Mouse (Mus musculus) midbrain, postnatal 0 days (tissue): Measurements from ENCODE around the gene Slc38a1. TPM values are rescaled to one million over a fixed set of nuclear protein-coding genes. Genes with fewer than 3 reads are reported as not detected.

ENCODE experiments used
- ATAC-seq: fragments of 200-750 bp; cut with Nextera tagmentation; 2 replicates; pipeline ENCODE4 v1.8.0; 2017; ENCODE audit warnings: moderate number of reproducible peaks, mild to moderate bottlenecking, moderate TSS enrichment, moderate library complexity; ENCODE audit not compliant: low FRiP score
- DNase-seq: peaks from one replicate; pipeline ENCODE4 v3.0.0-alpha.2; 2015; ENCODE audit warnings: low spot score
- H3K27ac ChIP-seq: fragments of 300-500 bp; sonication (generic); 2 replicates; pipeline ENCODE4 v1.5.1; 2014; ENCODE audit warnings: low read depth, mild to moderate bottlenecking, low read length, mixed read lengths
- H3K27me3 ChIP-seq: fragments of 300-500 bp; sonication (generic); 2 replicates; pipeline ENCODE4 v1.6.1; 2014; ENCODE audit warnings: low read length, control low read depth, mixed read lengths; ENCODE audit not compliant: insufficient read depth
- H3K36me3 ChIP-seq: fragments of 300-500 bp; sonication (generic); 2 replicates; pipeline ENCODE4 v1.6.1; 2014; ENCODE audit warnings: low read length, control low read depth, mixed read lengths; ENCODE audit not compliant: insufficient read depth
- H3K4me1 ChIP-seq: fragments of 300-500 bp; sonication (generic); 2 replicates; pipeline ENCODE4 v1.6.1; 2014; ENCODE audit warnings: mild to moderate bottlenecking, control low read depth, antibody characterized with exemption, low read length, mixed read lengths; ENCODE audit not compliant: insufficient read depth
- H3K4me2 ChIP-seq: fragments of 300-500 bp; sonication (generic); 2 replicates; pipeline ENCODE4 v1.6.1; 2014; ENCODE audit warnings: low read depth, mild to moderate bottlenecking, low read length, mixed read lengths; ENCODE audit not compliant: poor library complexity, severe bottlenecking
- H3K4me3 ChIP-seq: fragments of 300-500 bp; sonication (generic); 2 replicates; pipeline ENCODE4 v1.5.1; 2014; ENCODE audit warnings: low read depth, mild to moderate bottlenecking, low read length, moderate library complexity
- H3K9ac ChIP-seq: fragments of 300-500 bp; sonication (generic); replicated peaks from 2 replicates; pipeline ENCODE4 v1.6.1; 2014; ENCODE audit warnings: mild to moderate bottlenecking, low read length, moderate library complexity, mixed read lengths; ENCODE audit not compliant: poor library complexity, severe bottlenecking
- H3K9me3 ChIP-seq: fragments of 300-500 bp; sonication (generic); 2 replicates; pipeline ENCODE4 v1.6.1; 2016; ENCODE audit warnings: low read length, control low read depth
- CTCF ChIP-seq: IDR thresholded peaks from 2 replicates; pipeline ENCODE4 v1.5.1; 2016; ENCODE audit warnings: antibody characterized with exemption, mild to moderate bottlenecking
- WGBS: fragments of 180-500 bp; shearing (Covaris S2); extraction: QIAGEN DNeasy Blood & Tissue Kit; methylation state at CpG from one replicate; pipeline ENCODE4 v1.1.7; 2014; 5-methylcytosine and 5-hydroxymethylcytosine counted together
- polyA plus RNA-seq: library from polyadenylated mRNA; unstranded; fragments of >200 nt; fragmentation: Nextera tagmentation; extraction: Ambion mirVana; gene quantifications from 2 replicates; pipeline ENCODE4 v1.2.1, GENCODE M21; 2015
- total RNA-seq: library from RNA; depleted of rRNA; stranded (reverse); fragments of >200 nt; gene quantifications from 2 replicates; pipeline ENCODE4 v1.2.3, GENCODE M21; 2014

Slc38a1 gene
- total and polyA plus RNA-seq, 2 experiments from 2014 or later: 75.2 to 91.2 TPM

DNA sequence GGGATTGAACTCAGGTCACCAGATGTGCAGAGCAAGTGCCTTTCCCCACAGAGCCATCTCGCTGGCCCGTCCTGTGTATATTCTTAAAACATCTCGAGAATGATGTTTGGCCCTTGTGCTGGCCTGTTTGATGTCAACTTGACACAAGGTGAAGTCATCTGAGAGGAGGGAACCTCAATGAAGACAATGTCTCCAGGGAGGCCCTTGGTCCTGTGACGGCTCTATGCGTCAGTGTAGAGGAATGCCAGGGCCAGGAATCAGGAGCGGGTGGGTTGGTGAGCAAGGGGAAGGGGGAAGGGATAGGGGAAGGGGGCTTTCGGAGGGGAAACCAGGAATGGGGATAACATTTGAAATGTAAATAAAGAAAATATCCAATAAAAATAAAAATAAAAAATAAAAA, 25.2 kb downstream of the Slc38a1 start:
- DNase-seq (no peak), ATAC-seq (no peak)
- no peak overlapping the region for H3K4me2 ChIP-seq
- no peak overlapping the region for H3K4me3 ChIP-seq
- WGBS: 95% methylated on average over 7 of the region's 7 CpGs
- peaks cover 37% of the 10 kb centered on the region for H3K36me3 ChIP-seq
- no peaks in the 10 kb centered on the region for H3K9me3 ChIP-seq
- no peak overlapping the region for H3K9ac ChIP-seq
- H3K4me1 ChIP-seq: no peaks in the 10 kb centered on the region
- TF ChIP-seq CTCF: no peak
- H3K27ac ChIP-seq: no peak overlapping the region
- no peaks in the 10 kb centered on the region for H3K27me3 ChIP-seq

DNA sequence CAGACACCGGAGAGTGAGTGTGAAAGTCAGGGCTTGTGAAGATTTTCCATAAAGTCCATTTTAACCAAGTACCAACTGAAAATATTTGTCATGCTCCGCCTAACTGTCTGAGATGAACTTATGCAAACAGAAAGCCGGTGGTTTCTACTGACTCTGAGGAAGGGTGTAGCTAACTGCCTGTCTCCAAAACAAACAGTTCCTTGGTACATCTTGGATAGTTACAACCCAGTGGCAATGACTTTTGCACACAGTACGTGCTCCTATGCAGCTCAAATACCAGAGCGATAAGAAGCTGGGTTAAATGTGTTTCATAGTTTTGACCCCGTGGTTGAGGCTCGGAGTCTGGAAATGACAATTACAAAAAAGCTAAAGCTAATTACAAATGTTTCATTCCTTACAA, 34.0 kb downstream of the Slc38a1 start:
- no peak for DNase-seq
- peaks cover 19% of the 10 kb centered on the region for H3K36me3 ChIP-seq
- H3K9me3 ChIP-seq: no peaks in the 10 kb centered on the region
- H3K27ac ChIP-seq: no peak overlapping the region
- H3K4me1 ChIP-seq: no peaks in the 10 kb centered on the region
- 84% methylated on average over 7 of the region's 7 CpGs for WGBS
- TF ChIP-seq CTCF: no peak
- no peaks in the 10 kb centered on the region for H3K27me3 ChIP-seq
- no peak overlapping the region for H3K9ac ChIP-seq
- ATAC-seq: no peak
- H3K4me2 ChIP-seq: no peak overlapping the region
- H3K4me3 ChIP-seq: no peak overlapping the region

DNA sequence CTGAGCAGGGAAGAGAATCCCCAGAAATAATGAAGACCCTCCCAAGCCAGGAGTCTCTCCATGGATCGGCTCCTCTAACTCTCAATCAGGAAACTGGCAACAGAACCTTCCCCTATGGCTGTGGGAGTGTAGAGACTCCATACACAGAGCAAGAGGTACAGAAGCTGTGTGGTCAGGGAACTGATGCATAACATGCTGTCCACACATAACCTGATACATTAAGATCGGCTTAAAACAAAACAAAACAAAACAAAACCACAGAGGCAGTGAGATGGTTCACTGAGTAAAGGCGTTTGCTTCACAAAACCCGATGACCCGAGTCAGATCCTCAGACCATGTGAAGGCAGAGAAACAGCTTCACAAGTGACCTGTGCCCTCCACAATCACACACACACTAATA, 35.3 kb downstream of the Slc38a1 start:
- 85% methylated on average over 5 of the region's 5 CpGs for WGBS
- Histone ChIP-seq H3K9ac (no peak overlapping the region), H3K4me2 (no peak overlapping the region), H3K36me3 (peaks cover 17% of the 10 kb centered on the region; the same call in 1 of the 2 replicates), H3K4me3 (no peak overlapping the region), H3K27ac (no peak overlapping the region), H3K9me3 (no peaks in the 10 kb centered on the region), H3K4me1 (no peaks in the 10 kb centered on the region), H3K27me3 (no peaks in the 10 kb centered on the region)
- DNase-seq (no peak), ATAC-seq (no peak)
- no peak for TF ChIP-seq CTCF

DNA sequence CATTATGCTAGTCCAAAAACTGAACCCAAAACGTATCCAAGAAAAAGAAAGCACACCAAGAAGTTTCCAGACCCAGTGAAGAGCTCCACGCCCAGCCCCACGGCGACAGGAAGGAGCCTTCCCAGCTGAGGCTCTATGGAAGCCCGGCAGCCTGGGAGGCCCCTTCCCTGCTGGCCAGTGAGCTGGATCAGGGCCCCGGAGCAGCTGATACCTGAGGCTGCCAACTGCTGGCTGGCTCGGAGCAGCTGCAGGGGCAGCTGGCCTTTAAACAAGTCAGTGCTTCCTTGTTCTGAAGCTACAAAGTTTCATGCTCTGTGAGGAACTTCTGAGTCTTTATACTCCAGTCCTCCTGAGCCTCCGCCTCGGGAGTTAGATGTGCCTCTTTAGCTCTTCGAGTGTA, 38.4 kb downstream of the Slc38a1 start:
- WGBS: 49% methylated on average over 10 of the region's 10 CpGs
- DNase-seq (peak; percentile 66), ATAC-seq (peak; percentile 34; the same call in 1 of the 2 replicates)
- H3K4me1 ChIP-seq: no peaks in the 10 kb centered on the region
- H3K9me3 ChIP-seq: no peaks in the 10 kb centered on the region
- TF ChIP-seq CTCF: no peak
- H3K27ac ChIP-seq: no peak overlapping the region
- H3K27me3 ChIP-seq: no peaks in the 10 kb centered on the region
- no peak overlapping the region for H3K4me3 ChIP-seq
- peaks cover 6% of the 10 kb centered on the region; the same call in 1 of the 2 replicates for H3K36me3 ChIP-seq
- no peak overlapping the region for H3K4me2 ChIP-seq
- H3K9ac ChIP-seq: no peak overlapping the region

DNA sequence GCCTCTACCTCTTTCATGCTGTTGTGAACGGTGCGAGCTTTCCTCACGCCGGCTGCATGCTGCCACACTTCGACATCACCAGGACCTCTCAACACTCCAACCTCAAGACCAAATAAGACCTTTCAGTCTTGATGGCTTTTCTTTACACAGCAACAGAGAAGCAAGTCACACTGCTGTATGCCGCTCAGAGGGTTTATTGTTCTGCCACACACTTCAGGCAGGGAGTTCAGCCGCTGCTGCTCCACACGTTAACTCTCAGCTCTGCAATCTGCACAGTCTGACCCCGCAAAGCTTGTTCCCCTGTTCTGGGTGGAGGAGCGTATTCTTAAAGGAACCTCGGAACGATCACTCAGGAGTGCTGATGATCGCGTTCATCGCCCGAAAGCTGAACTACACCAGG, 40.7 kb downstream of the Slc38a1 start:
- no peak overlapping the region for H3K9ac ChIP-seq
- no peaks in the 10 kb centered on the region for H3K36me3 ChIP-seq
- ATAC-seq (no peak), DNase-seq (no peak)
- H3K27ac ChIP-seq: 0 out of 2 replicates have a peak overlapping the region, but pooled peaks have one; percentile 3
- no peak overlapping the region for H3K4me3 ChIP-seq
- TF ChIP-seq CTCF: no peak
- WGBS: 66% methylated on average over 16 of the region's 16 CpGs
- no peaks in the 10 kb centered on the region for H3K27me3 ChIP-seq
- H3K4me2 ChIP-seq: no peak overlapping the region
- no peaks in the 10 kb centered on the region for H3K4me1 ChIP-seq
- H3K9me3 ChIP-seq: no peaks in the 10 kb centered on the region

DNA sequence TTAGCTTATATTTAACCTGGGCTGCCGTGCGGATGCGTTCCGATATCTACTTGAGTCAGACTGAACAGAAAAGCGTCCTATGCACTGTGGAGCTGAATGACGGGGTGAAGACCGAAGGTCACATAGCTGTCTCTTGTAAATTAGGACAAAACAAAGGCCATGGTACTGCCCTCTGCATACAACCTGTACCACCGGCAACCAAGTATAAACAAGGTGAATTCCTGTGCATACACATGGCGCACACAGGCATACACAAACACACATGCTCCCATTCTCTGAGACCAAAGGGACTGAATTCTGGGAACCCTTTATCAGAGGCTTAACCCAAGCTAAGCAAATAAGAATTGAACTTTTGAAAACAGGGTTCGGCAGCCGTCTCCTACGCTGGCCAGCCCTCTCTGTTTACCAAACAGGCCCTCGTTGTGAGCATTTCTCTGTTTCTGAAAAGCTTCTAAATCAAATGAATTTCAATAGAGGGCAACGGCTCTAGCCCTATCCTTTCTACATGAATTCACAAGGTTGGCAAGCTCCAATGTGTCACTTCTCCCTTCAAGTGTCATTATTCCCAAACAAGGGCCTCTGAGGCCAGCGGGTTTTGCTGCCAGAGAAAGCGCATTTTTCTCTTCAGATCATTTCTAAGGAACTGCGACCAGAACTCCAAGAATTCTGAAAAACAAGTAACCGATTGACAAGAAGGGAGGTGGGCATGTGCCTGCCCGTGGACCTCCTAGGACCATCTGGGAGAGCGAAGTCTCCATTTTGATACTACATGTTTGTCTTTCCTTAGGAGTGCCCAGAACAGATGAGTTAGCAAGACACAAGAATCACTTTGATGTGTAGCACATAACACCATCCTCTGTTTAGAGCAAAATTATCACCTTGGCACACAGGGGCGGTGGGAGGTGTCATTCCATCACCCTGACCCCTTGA, 42.6 kb downstream of the Slc38a1 start:
- H3K27ac ChIP-seq: no peak overlapping the region
- H3K4me3 ChIP-seq: no peak overlapping the region
- no peak overlapping the region for H3K4me2 ChIP-seq
- H3K27me3 ChIP-seq: no peaks in the 10 kb centered on the region
- H3K9me3 ChIP-seq: no peaks in the 10 kb centered on the region
- H3K9ac ChIP-seq: no peak overlapping the region
- H3K4me1 ChIP-seq: no peaks in the 10 kb centered on the region
- WGBS: 66% methylated on average over 21 of the region's 21 CpGs
- peak; percentile 87 for DNase-seq
- ATAC-seq: peak; percentile 64
- no peak for TF ChIP-seq CTCF
- no peaks in the 10 kb centered on the region for H3K36me3 ChIP-seq
